Mouse (Mus musculus): ENCODE measurements around the gene Hoga1. TPM values are rescaled to one million over a fixed set of nuclear protein-coding genes. Genes with fewer than 3 reads are reported as not detected.

The Hoga1 gene
- polyA plus RNA-seq (2017; shearing (Covaris generic)) = not detected

- ATAC-seq = peak; percentile 57
Observed at GRCm38 (mm10) chr19:42045269-42046102, at the start of gene Hoga1. Gene Hoga1, plus strand, starts transcription at chr19:42045610.

- no peak for ATAC-seq
Observed at GRCm38 (mm10) chr19:41997090-41997489, 48.3 kb upstream of the Hoga1 start.

- no peak for ATAC-seq
Observed at GRCm38 (mm10) chr19:41998770-41999548, 46.5 kb upstream of the Hoga1 start.

- ATAC-seq = no peak
Observed at GRCm38 (mm10) chr19:41999688-42000283, 45.6 kb upstream of the Hoga1 start.

- no peak for ATAC-seq
Observed at GRCm38 (mm10) chr19:42000446-42000958, 44.9 kb upstream of the Hoga1 start.

GRCm38 (mm10) chr19:42001253-42001980 is 44.0 kb upstream of the Hoga1 start:
- ATAC-seq = no peak

- ATAC-seq = no peak
Observed at GRCm38 (mm10) chr19:42004258-42004657, 41.2 kb upstream of the Hoga1 start.

GRCm38 (mm10) chr19:42005616-42006015 is 39.8 kb upstream of the Hoga1 start:
- ATAC-seq = no peak

GRCm38 (mm10) chr19:42006568-42006967 is 38.8 kb upstream of the Hoga1 start:
- no peak for ATAC-seq

- ATAC-seq = no peak
Observed at GRCm38 (mm10) chr19:42008586-42008985, 36.8 kb upstream of the Hoga1 start.

- no peak for ATAC-seq
Observed at GRCm38 (mm10) chr19:42009067-42009466, 36.3 kb upstream of the Hoga1 start.

GRCm38 (mm10) chr19:42010436-42010835 is 35.0 kb upstream of the Hoga1 start:
- ATAC-seq = no peak

- ATAC-seq = no peak
Observed at GRCm38 (mm10) chr19:42011123-42011522, 34.3 kb upstream of the Hoga1 start.

GRCm38 (mm10) chr19:42014231-42014825 is 31.1 kb upstream of the Hoga1 start:
- ATAC-seq = no peak

GRCm38 (mm10) chr19:42015001-42015400 is 30.4 kb upstream of the Hoga1 start:
- no peak for ATAC-seq

- no peak for ATAC-seq
Observed at GRCm38 (mm10) chr19:42016251-42016650, 29.2 kb upstream of the Hoga1 start.

- no peak for ATAC-seq
Observed at GRCm38 (mm10) chr19:42016840-42017239, 28.6 kb upstream of the Hoga1 start.

GRCm38 (mm10) chr19:42017399-42018247 is 27.8 kb upstream of the Hoga1 start:
- ATAC-seq = no peak

- peak; percentile 66 for ATAC-seq
Observed at GRCm38 (mm10) chr19:42019011-42019522, 26.3 kb upstream of the Hoga1 start.

- ATAC-seq = no peak
Observed at GRCm38 (mm10) chr19:42021681-42022541, 23.5 kb upstream of the Hoga1 start.
